Mouse (Mus musculus): ENCODE measurements around the gene Mcm10.

GRCm38 (mm10) chr2:5061133-5061708 is 48.6 kb upstream of the Mcm10 start:
- TF ChIP-seq CTCF (conservative IDR thresholded peaks at IDR 0.05; ENCODE audit: low read length) (no peak), NANOG (IDR thresholded peaks at IDR 0.05; ENCODE audit: borderline replicate concordance, low read length) (no peak)

Measured in E14TG2a.4 (cell line).